Mouse (Mus musculus) CD4-positive naive resting alpha-beta T cell, adult 76 days (primary cell): Measurements from ENCODE around the gene Zrsr2. TPM values are rescaled to one million over a fixed set of nuclear protein-coding genes. Genes with fewer than 3 reads are reported as not detected.

Experiments
- total RNA-seq: library from RNA; stranded (reverse); gene quantifications from one replicate; pipeline ENCODE4 v1.2.4, GENCODE M21; 2023

Zrsr2 gene
- total RNA-seq = 94.3 TPM

DNA sequence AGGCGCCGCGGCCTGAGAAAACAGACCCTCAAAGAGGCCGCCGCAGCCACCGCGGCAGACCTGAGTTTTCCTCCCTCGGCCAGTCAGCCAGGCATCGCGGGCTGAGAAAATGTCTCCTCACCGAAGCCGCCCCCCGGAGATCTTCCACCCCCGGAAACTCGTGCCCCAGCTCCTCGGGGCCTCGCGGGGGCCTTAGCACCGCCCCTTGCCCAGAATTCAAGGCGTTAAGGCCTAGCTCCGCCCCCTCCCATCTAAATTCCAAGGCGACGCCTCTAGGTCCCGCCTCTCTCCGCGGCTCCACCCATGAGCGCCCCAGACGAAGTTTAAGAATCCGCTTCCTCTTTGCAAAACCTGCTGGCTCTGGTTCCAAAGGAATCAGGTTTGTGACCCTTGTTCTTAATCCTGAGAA, at the start of gene Zrsr2:
Gene Zrsr2 (minus strand): TSS at position 195 of the 409 bp plus-strand sequence.

DNA sequence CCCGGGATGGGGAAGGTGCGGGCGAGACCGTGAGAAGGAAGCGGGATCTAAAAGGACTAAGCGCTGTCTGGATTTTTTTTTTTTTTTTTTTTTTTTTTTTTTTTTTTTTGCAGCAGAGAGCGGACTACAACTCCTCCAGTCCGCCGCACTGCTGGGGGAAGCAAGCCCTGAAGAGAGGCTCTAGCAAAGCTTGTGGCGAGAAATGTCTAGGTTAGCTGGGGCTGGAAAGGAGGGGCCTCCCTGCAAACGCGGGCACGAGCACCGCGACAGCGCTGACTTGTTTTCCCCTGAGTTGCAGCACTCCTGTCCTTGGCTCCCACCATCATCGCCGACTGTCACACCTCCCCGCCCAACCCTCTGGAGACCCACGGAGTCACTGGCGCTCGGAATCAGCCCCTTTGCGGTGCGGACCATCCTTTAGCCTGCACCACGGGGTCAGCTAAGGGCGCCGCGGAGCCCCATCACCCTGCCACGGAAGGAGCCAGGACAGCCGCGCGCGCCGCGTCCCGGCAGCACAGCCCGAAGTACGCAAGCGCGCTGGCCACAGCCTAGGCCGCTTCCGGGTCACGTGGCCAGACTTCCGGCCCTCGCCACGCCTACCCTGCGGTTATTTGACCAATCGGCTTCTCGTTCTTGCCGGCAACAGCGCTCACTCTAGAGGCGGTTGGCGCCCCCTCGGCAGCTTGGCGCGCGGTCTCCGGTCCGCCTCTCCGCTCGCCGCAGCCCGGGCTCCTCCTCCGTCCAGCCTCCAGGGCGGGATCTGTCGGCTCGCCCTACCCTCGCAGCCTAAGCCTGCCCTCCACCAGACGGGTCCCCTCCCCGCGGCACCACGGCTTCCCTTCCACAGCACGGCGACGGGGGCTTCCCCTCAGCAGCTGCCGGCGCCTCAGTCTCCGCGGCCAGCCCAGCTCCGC, 49.9 kb downstream of the Zrsr2 start, which contains the start of gene Ap1s2:
Gene Ap1s2 (plus strand): TSS at position 681 of the 914 bp plus-strand sequence.

Other genes with a start within 250 kb of the Zrsr2 start
- gene Rnf138rt1, start 197.3 kb downstream of the Zrsr2 start, total RNA-seq = not detected
- 13.7 TPM for gene Ap1s2, start 49.6 kb downstream of the Zrsr2 start, total RNA-seq
- not detected for gene Car5b, start 69.3 kb upstream of the Zrsr2 start, total RNA-seq
- 7.8 TPM for gene Siah1b, start 117.8 kb upstream of the Zrsr2 start, total RNA-seq
- not detected for gene Cltrn, start 130.2 kb upstream of the Zrsr2 start, total RNA-seq
- not detected for gene Ace2, start 180.7 kb upstream of the Zrsr2 start, total RNA-seq